Mouse (Mus musculus) layer of hippocampus, adult 11-12 months (tissue): ENCODE data around the gene Rab28.
"Not testable (repeated sequence)": the region's sequence is repeated elsewhere in the genome, so short reads cannot be mapped to it uniquely, and the experiment has no call there.

ENCODE experiments used
- DNase-seq: peaks from one replicate; pipeline ENCODE4 v3.0.0; 2022; ENCODE audit warnings: low spot score

Gene Rab28

DNA sequence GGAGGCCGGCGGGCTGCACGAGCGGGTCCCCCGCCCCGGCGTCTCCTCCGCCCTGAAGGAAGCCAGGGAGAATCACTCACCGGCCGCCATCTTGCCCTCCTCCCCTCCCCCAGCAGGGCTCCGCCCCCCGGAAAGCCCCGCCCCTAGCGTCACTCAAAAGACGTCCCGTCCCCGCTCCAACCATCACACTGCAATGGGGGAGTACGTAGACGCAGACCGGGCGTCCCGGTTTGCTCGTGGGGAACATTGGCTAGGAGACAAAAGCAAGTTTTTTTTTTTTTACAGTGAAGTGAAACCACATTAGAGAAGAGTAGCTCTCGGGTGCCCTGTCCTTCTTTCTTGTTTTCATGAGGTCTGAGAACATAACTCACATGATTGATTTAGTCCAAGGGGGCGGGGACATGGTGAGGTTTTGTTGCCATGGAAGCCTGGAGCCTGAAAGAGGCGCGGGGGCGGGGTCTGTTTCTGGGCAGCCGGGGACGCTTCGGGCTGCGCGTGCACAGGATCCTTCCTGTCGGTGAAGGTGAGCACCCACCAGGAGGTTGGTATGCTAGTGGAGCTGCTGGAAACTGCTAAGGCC lies at the start of gene Rab28:
Rab28 (minus strand) TSS at position 107 of the 580 bp plus-strand sequence.
- DNase-seq = peak; percentile 98

DNA sequence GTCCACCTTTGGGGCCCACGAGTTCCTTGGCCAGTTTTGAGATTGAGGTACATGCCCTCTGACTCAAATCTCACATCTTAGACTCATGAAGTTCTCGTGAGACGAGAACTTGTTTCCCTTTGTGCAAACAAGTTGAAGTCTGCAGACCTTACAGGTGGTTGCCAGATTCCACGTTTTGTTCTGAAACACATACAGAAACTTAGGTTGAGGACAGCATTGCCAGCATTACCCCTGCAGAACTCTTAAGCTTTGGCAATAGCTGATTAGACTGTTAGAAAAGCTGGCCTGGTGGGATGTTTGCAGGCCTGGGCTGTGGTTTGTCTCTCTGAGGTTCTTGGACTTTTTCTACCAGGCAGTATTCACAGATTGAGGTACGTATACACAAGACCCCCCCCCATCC lies 49.4 kb upstream of the Rab28 start:
- no peak for DNase-seq

DNA sequence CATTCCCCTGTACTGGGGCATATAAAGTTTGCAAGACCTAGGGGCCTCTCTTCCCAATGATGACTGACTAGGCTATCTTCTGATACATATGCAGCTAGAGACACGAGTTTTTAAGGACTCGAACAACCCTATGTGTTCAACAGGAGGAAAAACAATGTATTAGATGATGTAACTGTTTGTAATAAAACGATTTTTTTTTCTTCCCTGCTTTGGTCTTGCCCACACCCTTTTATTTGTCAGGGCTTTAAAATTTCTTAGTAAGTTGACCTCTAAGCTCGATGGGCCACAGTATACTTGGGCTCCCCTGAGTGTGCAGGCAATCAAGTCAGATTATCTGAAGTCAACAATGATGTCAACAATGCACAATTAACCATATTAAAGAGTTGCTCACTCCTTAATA lies 48.4 kb upstream of the Rab28 start:
- DNase-seq = no peak

DNA sequence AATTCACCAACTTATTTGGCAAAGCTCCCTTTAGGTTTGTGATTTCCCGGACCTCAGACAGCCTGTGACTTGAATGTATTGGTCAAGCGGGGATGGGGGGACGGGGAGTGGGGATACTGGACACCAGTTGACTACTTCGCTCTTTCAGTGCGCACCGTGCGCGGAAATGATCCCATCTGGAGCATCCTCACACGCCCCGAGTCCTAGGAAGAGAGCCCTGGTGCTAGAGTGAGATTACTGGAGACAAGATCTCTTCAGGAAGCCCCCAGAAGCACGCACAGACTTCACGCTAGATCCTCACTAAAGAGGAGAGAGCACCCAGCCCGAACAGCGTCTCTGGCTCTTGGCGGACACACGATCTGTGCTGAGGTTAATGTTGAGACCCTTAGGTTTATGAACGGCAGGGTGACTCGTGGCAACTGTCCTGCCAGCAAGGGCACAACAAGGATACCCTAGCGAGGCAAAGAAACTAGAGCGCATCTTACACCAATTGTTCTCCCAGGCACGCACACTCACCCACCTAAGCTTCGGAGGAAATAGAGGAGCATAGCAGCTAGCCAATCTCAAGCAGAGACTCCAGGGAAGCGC lies 47.5 kb upstream of the Rab28 start:
- no peak for DNase-seq

DNA sequence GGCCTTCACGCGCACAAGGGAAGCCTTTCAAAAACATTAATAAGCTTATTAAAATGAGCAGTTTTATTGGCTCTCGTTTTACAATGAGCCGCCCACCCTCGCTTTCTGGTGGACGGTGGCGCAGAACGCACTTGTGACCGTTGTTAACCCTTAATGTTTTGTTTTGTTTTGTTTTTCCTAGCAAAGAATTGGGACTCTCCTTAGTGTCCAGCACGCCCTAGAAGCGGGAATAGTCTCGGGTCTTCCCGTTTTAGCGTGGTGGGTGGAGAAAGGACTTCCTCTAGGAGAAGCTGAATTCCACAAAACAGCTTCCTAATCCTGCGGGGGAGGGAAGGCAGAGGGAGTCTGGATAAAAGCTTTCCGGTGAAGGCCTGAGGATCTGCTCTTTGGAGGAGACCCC lies 46.9 kb upstream of the Rab28 start:
- no peak for DNase-seq

DNA sequence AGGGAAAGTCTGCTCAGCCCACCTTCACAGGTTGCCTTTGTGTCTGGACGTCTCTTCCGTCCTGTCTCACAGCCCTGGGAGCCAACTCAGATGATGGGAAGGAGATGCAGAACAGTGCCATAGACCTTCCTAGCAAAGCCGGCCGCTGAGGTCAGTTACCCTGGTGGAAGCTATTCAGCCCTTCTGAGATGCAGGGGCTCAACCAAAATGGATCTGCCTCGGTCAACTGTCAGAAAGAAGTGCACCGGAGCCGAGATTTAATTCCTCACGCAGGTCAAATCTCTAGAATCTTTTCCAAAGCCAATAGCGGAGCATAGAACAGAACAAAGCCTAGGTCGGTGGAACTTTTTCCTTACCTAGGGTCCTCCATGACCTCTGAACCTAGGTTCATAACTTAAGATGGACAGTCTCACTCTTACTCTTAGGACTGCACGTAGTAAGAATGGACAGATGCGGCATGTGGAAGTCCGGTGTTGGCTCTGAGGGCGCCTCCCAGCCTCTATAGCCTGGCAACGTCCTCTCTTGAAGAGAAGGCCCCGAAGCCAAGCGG lies 46.3 kb upstream of the Rab28 start:
- DNase-seq = no peak

DNA sequence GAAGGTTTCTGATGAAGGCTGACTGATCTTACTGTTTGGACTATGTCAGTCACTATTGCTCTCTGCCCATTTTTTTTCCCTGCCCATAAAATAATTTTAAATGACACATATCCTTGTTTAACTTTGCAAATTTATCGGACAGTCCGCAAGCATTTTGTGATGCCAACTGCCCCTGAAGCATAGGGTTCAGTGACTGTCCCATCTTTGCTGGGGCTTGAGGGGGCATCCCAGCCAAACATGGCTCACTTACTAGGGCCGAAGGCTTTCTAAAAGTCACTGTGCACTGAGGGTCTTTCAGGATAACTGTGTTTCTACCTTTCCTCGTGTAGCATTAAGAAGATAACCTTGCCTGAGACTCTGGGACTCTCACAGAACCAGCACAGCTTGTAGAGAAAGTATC lies 44.8 kb upstream of the Rab28 start:
- DNase-seq = no peak

DNA sequence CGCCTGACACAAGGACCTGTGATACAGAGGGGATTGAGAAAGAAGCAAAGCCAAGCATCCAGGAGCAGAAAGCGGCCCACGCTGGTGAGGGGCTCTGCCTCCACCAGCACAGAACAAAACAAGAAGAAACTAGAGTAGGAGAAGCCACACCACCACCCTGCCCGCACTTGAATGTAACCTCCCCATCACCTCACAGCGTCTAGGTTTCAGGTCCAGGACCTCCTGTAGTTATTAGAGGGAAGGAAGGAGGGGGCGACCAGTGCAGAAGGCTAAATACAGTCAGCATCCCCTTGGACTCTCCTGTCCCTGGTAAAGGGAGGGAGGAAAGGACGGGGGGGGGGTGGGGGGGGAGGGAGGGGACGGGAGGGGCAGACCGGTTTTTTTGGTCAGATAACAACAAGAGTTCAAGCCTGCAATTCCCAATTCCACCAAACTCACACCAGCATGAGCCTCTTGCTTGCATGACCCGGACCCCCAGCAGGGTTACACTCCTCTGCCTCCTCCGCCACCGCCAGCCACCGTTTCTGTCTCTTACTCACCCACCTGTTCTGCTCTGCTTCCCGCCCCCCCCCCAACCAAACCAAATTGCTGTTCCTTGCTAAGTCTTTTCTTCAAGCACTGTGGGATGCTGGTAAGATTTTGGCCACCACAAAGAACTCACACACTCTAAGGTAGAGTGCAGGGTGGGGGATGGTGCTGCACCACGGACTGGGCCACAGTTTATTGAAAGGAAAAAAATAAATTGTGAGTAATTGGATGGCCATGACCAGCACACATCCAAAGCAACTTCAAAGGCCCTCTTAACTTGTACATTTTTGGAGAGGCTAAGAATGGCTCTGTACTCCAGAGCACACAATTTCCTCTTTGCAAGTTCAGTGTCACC lies 37.2 kb upstream of the Rab28 start:
- no peak for DNase-seq

DNA sequence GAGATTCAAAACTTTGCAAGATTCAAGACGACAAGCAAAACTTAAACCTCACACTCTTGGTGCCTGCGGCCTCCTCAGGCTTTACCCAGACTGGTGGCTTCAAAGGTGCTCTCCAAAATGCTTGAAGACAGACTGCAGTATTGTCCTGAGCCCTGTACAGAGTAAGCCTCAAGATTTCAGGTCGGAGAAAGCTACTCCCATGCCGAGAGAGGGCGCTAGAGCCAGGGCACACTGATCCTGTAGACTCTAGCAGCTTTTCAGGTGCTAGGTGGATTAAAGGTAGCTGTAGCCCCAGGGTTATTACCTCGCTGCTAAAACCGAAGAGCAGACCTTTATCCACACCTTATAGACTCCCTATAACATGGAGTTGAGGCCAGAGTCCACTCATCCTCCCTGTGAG lies 36.3 kb upstream of the Rab28 start:
- no peak for DNase-seq

DNA sequence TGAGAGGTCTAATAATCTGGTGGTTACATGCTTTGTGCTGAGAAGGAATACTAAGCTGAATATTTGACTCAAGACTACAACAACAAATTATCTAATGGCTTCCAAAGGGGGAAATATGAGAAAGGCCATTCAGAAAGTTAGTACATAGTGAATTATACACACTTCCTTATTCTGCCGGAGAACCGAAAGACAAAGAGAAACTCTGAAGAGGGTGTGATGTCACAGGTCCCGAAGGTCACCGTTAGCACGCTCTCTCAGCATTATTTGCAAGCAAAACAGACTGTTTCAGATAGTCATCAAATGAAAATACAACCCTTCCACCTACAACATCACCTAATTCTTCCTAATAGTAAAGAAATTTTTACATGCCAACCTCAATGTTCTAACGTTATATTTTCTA lies 30.9 kb upstream of the Rab28 start:
- no peak for DNase-seq

DNA sequence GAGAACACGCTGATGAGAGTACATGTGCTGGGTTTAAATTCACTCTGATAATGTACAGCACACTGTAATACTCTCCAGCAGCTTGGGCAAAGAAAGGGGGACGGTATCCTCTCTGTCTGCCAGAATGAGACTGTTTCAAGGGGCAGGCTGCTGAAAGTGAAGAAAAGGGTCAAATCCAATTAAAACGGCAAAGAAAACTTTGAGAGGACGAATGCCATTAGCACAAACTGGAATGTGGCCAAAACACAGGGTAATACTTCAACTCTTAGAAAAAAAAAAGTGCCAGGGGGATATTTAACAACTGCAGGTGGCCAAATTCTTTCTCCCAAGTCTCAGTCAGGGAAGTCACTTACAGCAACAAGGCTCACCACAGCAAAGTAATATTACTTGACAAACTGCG lies 29.1 kb upstream of the Rab28 start:
- no peak for DNase-seq

DNA sequence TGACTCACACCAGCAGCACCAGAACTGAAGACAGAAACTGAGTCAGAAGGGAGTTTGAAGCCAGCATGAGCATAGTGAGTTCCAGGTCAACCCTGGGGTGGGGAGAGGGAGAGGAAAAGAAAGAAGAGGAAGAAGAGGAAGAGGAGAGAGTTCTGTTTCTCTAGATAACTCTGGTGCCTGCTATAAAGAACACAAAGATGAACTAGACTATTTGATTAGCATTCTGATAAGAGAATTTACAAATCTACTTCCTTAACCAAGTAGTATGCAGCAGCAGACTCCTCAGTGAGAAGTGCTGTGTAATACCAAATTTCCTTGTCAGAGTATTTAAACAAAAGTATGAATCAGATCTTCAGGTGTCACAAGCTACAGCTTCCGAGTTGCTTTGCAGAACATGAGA lies 19.1 kb upstream of the Rab28 start:
- DNase-seq = no peak

DNA sequence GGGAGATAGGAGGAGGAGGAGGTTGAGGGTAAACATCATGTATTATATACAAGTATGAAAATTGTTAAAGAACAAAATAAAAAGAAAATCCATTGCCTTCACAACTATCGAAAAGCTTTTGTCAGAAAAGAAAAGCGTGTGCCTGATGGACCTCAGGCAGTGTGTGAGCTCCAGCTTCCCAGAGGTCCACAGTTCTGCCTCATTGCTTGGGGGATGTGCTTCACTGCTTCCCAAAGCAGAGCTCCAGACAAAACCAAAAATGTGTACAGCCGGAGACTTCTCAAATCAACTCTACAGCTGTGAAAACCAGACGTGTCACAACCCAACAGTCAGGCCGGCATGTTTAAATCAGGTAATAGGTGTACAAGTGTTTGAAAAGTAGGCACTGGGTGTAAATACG lies 17.6 kb upstream of the Rab28 start:
- DNase-seq = no peak

DNA sequence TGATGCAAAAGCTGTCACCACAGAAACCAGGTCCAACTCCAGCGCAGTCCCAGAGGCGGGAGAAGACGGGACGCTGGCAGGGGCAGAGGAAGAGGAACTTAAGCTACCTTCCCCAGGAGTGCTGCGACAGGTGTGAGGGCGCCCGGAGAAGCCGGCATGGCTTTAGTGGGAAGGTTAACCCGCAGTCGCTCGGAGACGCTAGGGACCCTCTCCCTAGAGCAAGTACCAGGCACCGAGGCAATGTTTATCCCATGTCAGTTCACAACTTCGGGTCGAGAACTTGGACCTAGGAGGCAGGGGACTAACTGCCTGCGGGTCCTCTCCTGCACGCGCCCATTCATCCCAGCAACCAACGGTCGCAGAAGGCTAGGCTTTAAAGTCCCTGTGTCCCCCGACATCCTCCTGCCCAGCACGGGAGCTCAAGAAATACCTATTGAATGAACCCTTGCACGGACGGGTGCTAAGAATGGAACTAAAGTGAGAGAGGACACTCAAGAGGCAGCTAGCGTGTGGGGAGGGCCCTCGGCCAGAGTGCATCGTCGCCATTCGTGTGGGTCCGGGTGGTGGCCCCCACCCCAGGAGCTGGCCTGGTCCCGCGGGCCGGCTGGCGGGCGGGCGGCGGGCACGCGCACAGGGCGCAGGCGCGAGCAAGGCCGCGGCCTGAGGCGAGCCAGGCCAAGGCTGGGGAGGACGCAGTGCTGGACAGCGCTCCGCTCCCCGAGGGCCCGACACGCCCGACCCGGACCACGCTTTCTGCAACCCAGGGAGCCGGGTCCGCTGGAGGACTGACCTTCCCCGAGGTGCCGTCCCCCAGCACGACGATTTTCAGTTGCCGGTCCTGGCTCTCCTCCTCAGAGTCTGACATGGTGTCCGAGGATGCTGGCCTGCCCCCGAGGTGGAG lies 592 bp downstream of the Rab28 start:
- DNase-seq = peak; percentile 32

DNA sequence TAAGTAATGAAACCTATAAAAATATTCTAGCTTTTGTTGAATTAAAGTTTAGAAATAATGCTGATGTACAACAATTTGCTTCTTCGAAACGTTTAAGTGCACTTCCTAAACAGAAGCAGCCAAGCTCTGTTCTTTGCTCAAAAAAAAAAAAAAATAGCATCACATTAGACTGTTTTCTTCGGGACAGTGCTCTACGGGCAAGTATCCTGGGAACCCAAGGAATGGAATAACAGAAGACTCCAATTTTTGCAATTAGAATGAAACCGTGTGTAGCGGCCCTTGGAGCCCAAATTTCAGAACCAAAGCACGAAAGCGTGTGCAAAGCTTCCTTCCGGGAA lies 1.2 kb downstream of the Rab28 start:
- DNase-seq = no peak

DNA sequence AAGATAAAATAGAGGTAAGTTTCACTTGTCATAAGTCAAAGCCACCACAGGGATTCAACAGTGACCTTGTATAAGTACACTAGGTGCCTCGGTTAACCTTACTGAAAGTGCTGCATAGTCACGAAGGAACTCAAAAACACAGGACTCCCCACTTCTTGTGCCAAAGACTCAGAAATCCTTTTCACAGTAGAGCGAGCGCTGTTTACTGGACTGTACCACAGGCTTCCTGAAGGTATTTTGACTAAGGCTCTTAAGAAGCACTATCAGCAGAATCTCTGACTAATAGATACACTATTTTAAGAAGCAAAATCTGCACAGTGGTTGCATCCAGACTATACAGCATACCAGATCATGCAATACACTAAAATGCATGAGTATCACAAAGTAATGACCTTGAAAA lies 6.9 kb downstream of the Rab28 start:
- DNase-seq = not testable (repeated sequence)

DNA sequence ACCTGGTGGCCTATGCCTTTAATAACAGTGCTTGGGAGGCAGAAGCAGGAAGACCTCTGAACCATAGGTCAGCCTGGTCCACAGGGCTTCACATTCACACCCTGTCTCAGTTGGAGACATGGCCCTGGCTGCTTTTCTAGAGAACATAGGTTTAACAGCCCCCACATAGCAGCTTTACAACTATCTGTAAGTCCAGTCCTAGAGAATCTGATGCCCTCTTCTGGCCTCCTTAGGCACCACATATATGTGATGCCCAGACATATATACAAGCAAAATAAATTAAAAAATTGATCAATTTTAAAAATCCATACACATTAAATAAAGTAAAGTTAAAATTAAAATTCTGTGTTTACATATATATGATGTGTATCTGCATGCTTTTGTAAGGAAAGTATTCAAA lies 10.0 kb downstream of the Rab28 start:
- no peak for DNase-seq

DNA sequence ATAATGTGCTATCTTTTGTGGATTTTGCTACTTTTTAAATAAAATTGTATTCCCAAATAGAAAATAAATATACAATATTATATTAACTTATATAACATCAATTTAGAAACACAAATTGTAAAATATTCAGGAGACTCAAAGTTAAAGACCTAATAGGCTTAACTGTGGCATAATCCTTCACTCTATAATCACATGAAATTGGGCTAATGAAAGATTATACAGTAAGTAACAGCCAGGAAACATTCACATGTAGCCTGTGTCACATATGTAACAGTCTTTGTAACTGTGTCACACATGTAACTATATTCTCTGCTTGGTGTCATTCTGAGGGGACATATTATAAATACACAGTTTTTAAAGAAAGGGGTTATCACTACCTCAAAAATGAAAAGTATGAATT lies 22.9 kb downstream of the Rab28 start:
- no peak for DNase-seq

DNA sequence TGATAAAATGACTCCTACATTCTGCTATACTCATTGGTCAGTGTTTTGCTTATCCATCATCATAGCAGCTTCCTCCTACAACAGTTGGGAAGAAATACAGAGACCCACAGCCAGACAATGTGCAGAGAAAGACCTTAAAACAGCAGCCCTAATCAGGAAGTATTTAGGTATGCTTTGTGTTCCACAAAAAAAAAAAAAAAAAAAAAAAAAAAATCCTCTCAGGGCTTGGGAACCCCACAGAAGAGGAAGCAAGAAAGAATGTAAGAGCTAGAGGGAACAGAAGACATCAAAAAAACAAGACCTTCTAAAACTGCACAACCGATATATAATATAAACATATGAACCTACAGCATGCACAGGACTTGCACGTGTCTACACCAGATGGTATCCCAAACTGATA lies 24.0 kb downstream of the Rab28 start:
- DNase-seq = no peak

DNA sequence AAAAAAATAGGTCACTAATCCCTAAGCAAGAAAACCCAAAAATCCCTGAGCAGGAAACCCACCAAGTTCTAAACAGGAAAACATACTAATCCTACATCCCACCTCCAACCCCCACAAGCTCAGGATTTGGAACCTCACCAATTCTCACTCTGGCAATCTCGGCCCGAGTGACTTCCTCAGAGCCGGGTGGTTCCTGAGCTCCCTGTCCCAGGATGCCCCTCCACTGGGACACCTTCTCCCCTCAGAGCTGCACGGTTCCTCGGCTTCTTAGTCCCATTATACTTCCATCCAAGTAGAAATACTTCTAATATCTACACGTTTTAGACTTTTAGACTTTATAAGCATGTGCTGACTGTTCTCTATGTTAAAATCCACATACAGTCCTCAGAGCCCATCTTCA lies 41.9 kb downstream of the Rab28 start:
- DNase-seq = no peak

DNA sequence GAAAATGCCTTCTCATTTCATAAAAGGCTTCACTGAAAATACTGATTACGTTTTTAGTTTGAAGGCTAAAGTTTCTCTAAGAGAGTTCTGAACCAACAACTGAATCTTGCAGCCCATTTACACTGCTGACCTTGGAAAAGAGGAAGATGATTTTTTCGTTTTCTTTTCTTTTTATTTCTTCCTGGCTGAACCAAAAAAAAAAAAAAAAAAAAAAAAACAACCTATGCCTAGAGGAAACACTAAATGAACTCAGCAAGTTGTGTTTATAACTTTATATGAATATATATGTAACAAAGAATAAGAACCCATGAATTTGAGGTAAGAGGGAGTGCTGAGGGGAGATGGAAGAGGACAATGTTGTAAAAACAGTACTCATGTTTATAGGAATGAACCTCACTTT lies 71.2 kb downstream of the Rab28 start:
- DNase-seq = no peak
